Mouse (Mus musculus): ENCODE measurements around the gene Hoxd1. TPM values are rescaled to one million over a fixed set of nuclear protein-coding genes. Genes with fewer than 3 reads are reported as not detected.

Hoxd1 gene
- polyA plus RNA-seq, 1 experiment from 2014 or later, result 0.11 TPM

GRCm38 (mm10) chr2:74722949-74723348 is 39.8 kb upstream of the Hoxd1 start:
- H3K4me3 ChIP-seq (ENCODE audit: low read depth, low read length), result no peak overlapping the region

DNA sequence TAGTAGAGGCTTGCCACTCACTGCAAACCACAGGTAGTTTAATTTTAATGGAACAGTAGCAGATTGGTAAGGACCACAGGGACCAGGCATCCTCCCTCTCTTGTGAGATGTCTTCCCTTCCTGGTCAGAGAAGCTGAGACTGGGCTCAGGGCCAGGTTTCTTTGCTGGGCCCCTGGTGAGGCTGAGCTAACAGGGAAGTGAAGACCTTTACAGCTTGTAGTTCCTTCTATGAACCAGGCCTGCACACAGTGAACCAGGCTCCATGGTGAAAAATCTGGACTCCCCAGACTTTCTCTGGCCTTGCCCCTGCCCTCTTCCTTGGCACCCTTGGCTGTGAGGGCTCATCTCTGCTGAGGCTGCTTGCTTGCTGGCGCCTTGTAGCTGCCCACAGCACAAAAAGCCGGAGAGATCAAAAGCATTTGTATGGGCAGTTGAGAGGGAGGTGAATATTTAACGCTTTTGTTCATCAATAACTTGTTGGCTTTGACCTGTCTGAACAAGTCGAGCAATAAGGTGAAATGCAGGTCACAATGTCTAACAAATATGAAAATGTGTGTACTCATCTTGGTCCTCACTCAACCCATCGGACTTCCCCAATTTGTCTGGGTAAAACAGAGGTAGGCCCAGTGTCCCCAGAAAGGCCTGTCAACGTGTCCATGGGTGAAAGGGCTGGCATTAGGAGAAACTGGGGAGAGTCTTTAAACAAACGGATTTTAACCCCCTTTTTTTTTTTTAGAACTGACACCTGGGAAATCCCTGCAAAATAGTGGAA is 38.4 kb upstream of the Hoxd1 start:
- WGBS, result 38% methylated on average over 7 of the region's 7 CpGs

More at GRCm38 (mm10) chr2:74722949-74723348, 39.8 kb upstream of the Hoxd1 start:
- H3K9me3 ChIP-seq (ENCODE audit: control insufficient read depth, low read length), result no peaks in the 10 kb centered on the region
- ATAC-seq (replicated peaks; ENCODE audit: low FRiP score), result no peak
- no peak overlapping the region for H3K9ac ChIP-seq (ENCODE audit: low read depth, low read length)
- 0 out of 2 replicates have a peak, but pooled peaks cover 2% of the 10 kb centered on the region for H3K4me1 ChIP-seq (replicated peaks; ENCODE audit: control insufficient read depth, insufficient read depth, low read length)
- DNase-seq (ENCODE audit: low spot score), result no peak
- H3K27ac ChIP-seq (ENCODE audit: low read depth, low read length), result no peak overlapping the region
- H3K27me3 ChIP-seq (replicated peaks; ENCODE audit: control insufficient read depth, insufficient read depth, low read length), result peaks cover 96% of the 10 kb centered on the region
- H3K36me3 ChIP-seq (ENCODE audit: control insufficient read depth, insufficient read depth, low read length), result no peaks in the 10 kb centered on the region
- H3K4me2 ChIP-seq, result no peak overlapping the region
- WGBS, result 18% methylated on average over 8 of the region's 8 CpGs

DNA sequence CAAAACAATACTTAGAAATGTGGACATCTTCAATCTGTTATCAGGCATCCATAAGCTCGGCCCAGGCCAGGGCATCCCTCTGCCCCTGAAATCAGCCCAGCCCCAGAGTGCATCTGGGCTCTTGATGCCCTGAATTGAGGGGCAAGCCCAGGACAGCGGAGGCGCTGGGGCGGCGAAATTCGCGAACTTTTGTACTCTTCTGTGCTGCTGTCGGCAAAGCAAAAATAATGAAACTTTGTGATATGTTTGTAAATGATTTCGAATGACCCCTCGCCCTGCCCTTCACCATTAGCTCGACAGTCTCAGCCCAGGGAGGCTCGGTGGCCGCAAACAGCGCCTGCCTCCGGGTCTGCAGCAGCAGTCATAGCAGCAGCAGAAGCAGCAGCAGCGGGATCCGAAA is 37.6 kb upstream of the Hoxd1 start:
- DNase-seq (ENCODE audit: low spot score), result peak; percentile 39
- no peaks in the 10 kb centered on the region for H3K36me3 ChIP-seq (ENCODE audit: control insufficient read depth, insufficient read depth, low read length)
- WGBS, result 21% methylated on average over 17 of the region's 17 CpGs
- ATAC-seq (replicated peaks; ENCODE audit: low FRiP score), result no peak
- peaks cover 98% of the 10 kb centered on the region for H3K27me3 ChIP-seq (replicated peaks; ENCODE audit: control insufficient read depth, insufficient read depth, low read length)
- H3K4me3 ChIP-seq (ENCODE audit: low read depth, low read length), result no peak overlapping the region
- H3K9me3 ChIP-seq (ENCODE audit: control insufficient read depth, low read length), result no peaks in the 10 kb centered on the region
- H3K4me1 ChIP-seq (replicated peaks; ENCODE audit: control insufficient read depth, insufficient read depth, low read length), result 0 out of 2 replicates have a peak, but pooled peaks cover 2% of the 10 kb centered on the region
- no peak overlapping the region for H3K9ac ChIP-seq (ENCODE audit: low read depth, low read length)
- H3K4me2 ChIP-seq, result no peak overlapping the region
- no peak overlapping the region for H3K27ac ChIP-seq (ENCODE audit: low read depth, low read length)

More for the DNA sequence above, 38.4 kb upstream of the Hoxd1 start:
- Histone ChIP-seq H3K4me2 (no peak overlapping the region), H3K27me3 (replicated peaks; ENCODE audit: control insufficient read depth, insufficient read depth, low read length) (peaks cover 100% of the 10 kb centered on the region), H3K9me3 (ENCODE audit: control insufficient read depth, low read length) (no peaks in the 10 kb centered on the region), H3K4me3 (ENCODE audit: low read depth, low read length) (no peak overlapping the region), H3K36me3 (ENCODE audit: control insufficient read depth, insufficient read depth, low read length) (no peaks in the 10 kb centered on the region), H3K27ac (ENCODE audit: low read depth, low read length) (no peak overlapping the region), H3K9ac (ENCODE audit: low read depth, low read length) (no peak overlapping the region), H3K4me1 (replicated peaks; ENCODE audit: control insufficient read depth, insufficient read depth, low read length) (0 out of 2 replicates have a peak, but pooled peaks cover 2% of the 10 kb centered on the region)
- peak; percentile 31 for DNase-seq (ENCODE audit: low spot score)
- ATAC-seq (replicated peaks; ENCODE audit: low FRiP score), result no peak

DNA sequence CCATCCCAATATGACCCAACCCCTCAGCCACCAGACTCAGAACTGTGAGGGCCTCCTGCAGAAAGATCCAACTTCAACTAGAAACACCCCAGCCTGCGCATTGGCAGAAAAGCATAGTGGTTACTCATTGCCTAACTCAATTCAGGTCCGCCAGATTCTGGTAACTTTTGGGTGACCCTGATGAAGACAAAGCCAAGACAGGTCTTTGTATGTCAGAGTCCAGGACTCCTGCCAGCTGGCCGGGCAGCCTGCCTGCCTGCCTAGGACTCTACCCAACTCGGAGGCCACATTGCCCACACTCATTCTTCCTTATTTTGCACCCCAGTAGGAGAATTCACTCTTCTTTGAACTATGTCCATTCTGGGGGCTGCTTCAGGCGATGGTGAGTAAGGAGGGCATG is 36.2 kb upstream of the Hoxd1 start, which contains the start of gene Gm28230:
Gene Gm28230 (plus strand): TSS at position 178 of the 400 bp plus-strand sequence.
- H3K4me2 ChIP-seq, result peak within 1 kb of the TSS; percentile 57
- DNase-seq (ENCODE audit: low spot score), result peak; percentile 33
- no peaks in the 10 kb centered on the region for H3K9me3 ChIP-seq (ENCODE audit: control insufficient read depth, low read length)
- no peak within 1 kb of the TSS for H3K27ac ChIP-seq (ENCODE audit: low read depth, low read length)
- no peaks in the 10 kb centered on the region for H3K36me3 ChIP-seq (ENCODE audit: control insufficient read depth, insufficient read depth, low read length)
- H3K4me1 ChIP-seq (replicated peaks; ENCODE audit: control insufficient read depth, insufficient read depth, low read length), result 0 out of 2 replicates have a peak, but pooled peaks cover 2% of the 10 kb centered on the region
- H3K27me3 ChIP-seq (replicated peaks; ENCODE audit: control insufficient read depth, insufficient read depth, low read length), result peaks cover 98% of the 10 kb centered on the region
- H3K4me3 ChIP-seq (ENCODE audit: low read depth, low read length), result peak within 1 kb of the TSS; percentile 44
- no peak within 1 kb of the TSS for H3K9ac ChIP-seq (ENCODE audit: low read depth, low read length)
- no peak for ATAC-seq (replicated peaks; ENCODE audit: low FRiP score)
- WGBS, result 22% methylated on average over 5 of the region's 5 CpGs

DNA sequence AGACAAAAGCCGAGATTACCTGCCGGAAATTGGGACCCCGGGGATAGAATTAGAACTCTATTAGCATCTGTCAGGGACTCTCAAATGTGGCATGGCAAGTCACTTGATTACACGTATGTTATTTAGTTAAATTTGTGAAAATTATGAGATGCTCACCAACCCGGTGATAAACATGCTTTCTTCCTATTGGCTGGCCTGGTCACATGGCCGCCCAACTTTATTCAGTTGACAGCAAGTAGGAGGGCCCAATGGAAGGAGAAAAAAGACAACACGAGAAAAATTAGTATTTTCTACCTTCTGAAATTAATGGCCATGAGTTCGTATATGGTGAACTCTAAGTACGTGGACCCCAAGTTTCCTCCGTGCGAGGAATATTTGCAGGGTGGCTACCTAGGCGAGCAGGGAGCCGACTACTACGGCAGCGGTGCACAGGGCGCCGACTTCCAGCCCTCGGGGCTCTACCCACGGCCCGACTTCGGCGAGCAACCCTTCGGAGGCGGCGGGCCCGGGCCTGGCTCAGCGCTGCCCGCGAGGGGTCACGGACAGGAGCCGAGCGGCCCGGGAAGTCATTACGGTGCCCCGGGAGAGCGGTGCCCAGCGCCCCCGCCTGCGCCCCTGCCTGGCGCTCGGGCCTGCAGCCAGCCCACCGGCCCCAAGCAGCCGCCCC is 35.7 kb upstream of the Hoxd1 start:
- ATAC-seq (replicated peaks; ENCODE audit: low FRiP score) (no peak), DNase-seq (ENCODE audit: low spot score) (no peak)
- WGBS, result 4% methylated on average over 43 of the region's 43 CpGs
- Histone ChIP-seq H3K4me3 (ENCODE audit: low read depth, low read length) (peak overlapping the region; percentile 44), H3K4me2 (peak overlapping the region; percentile 57), H3K27me3 (replicated peaks; ENCODE audit: control insufficient read depth, insufficient read depth, low read length) (peaks cover 98% of the 10 kb centered on the region), H3K27ac (ENCODE audit: low read depth, low read length) (no peak overlapping the region), H3K36me3 (ENCODE audit: control insufficient read depth, insufficient read depth, low read length) (no peaks in the 10 kb centered on the region), H3K9ac (ENCODE audit: low read depth, low read length) (no peak overlapping the region), H3K4me1 (replicated peaks; ENCODE audit: control insufficient read depth, insufficient read depth, low read length) (0 out of 2 replicates have a peak, but pooled peaks cover 2% of the 10 kb centered on the region), H3K9me3 (ENCODE audit: control insufficient read depth, low read length) (no peaks in the 10 kb centered on the region)

DNA sequence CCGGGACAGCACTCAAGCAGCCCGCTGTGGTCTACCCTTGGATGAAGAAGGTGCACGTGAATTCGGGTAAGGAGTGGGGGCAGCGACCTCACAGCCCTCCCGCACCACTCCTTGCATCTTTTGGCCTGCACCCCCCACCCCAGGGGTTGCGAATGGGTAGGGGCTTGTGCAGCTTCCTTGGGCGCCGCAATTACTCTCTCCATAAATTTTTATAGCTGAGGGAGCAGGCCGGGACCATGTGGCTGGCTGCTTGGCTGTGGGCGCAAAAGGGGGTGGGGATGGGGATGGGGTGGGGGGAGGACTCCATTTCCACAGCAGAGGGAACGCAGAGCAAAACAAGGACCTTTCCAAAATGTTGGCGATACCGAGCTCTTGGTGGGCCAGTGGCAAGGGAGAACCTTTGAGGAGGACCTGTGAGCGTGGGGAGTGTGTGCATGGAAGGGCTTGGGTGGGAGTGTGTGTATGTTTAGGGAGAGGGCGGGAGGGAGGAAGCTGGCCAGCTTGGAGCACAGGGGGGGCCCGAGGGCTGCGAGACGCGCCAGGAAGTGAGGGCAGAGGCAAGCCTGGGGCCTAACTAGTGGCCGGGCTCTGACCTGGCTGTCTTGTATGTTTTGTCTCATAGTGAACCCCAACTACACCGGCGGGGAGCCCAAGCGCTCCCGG is 35.0 kb upstream of the Hoxd1 start:
- 8% methylated on average over 24 of the region's 25 CpGs for WGBS
- H3K4me2 ChIP-seq, result peak overlapping the region; percentile 57
- no peaks in the 10 kb centered on the region for H3K9me3 ChIP-seq (ENCODE audit: control insufficient read depth, low read length)
- no peak overlapping the region for H3K27ac ChIP-seq (ENCODE audit: low read depth, low read length)
- ATAC-seq (replicated peaks; ENCODE audit: low FRiP score) (no peak), DNase-seq (ENCODE audit: low spot score) (no peak)
- peak overlapping the region; percentile 44 for H3K4me3 ChIP-seq (ENCODE audit: low read depth, low read length)
- peaks cover 2% of the 10 kb centered on the region; the same call in 1 of the 2 replicates for H3K4me1 ChIP-seq (replicated peaks; ENCODE audit: control insufficient read depth, insufficient read depth, low read length)
- H3K27me3 ChIP-seq (replicated peaks; ENCODE audit: control insufficient read depth, insufficient read depth, low read length), result peaks cover 98% of the 10 kb centered on the region
- H3K36me3 ChIP-seq (ENCODE audit: control insufficient read depth, insufficient read depth, low read length), result no peaks in the 10 kb centered on the region
- no peak overlapping the region for H3K9ac ChIP-seq (ENCODE audit: low read depth, low read length)

DNA sequence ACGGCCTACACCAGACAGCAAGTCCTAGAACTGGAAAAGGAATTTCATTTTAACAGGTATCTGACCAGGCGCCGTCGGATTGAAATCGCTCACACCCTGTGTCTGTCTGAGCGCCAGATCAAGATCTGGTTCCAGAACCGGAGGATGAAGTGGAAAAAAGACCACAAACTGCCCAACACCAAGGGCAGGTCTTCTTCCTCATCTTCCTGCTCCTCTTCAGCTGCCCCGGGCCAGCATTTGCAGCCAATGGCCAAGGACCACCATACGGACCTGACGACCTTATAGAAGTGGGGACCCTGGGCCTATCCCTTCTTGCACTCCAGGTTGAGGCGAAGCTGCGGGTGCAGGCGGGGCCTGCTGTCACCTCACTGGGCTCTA is 34.5 kb upstream of the Hoxd1 start:
- Histone ChIP-seq H3K9me3 (ENCODE audit: control insufficient read depth, low read length) (no peaks in the 10 kb centered on the region), H3K27ac (ENCODE audit: low read depth, low read length) (no peak overlapping the region), H3K4me1 (replicated peaks; ENCODE audit: control insufficient read depth, insufficient read depth, low read length) (peaks cover 2% of the 10 kb centered on the region; the same call in 1 of the 2 replicates), H3K9ac (ENCODE audit: low read depth, low read length) (no peak overlapping the region), H3K4me3 (ENCODE audit: low read depth, low read length) (no peak overlapping the region), H3K27me3 (replicated peaks; ENCODE audit: control insufficient read depth, insufficient read depth, low read length) (peaks cover 98% of the 10 kb centered on the region), H3K36me3 (ENCODE audit: control insufficient read depth, insufficient read depth, low read length) (no peaks in the 10 kb centered on the region), H3K4me2 (no peak overlapping the region)
- WGBS, result 28% methylated on average over 13 of the region's 13 CpGs
- DNase-seq (ENCODE audit: low spot score) (peak; percentile 33), ATAC-seq (replicated peaks; ENCODE audit: low FRiP score) (no peak)

GRCm38 (mm10) chr2:74730331-74730730 is 32.4 kb upstream of the Hoxd1 start:
- peaks cover 2% of the 10 kb centered on the region; the same call in 1 of the 2 replicates for H3K4me1 ChIP-seq (replicated peaks; ENCODE audit: control insufficient read depth, insufficient read depth, low read length)
- no peaks in the 10 kb centered on the region for H3K9me3 ChIP-seq (ENCODE audit: control insufficient read depth, low read length)
- no peaks in the 10 kb centered on the region for H3K36me3 ChIP-seq (ENCODE audit: control insufficient read depth, insufficient read depth, low read length)
- ATAC-seq (replicated peaks; ENCODE audit: low FRiP score), result no peak
- peaks cover 98% of the 10 kb centered on the region for H3K27me3 ChIP-seq (replicated peaks; ENCODE audit: control insufficient read depth, insufficient read depth, low read length)
- no peak overlapping the region for H3K9ac ChIP-seq (ENCODE audit: low read depth, low read length)
- H3K27ac ChIP-seq (ENCODE audit: low read depth, low read length), result no peak overlapping the region
- H3K4me3 ChIP-seq (ENCODE audit: low read depth, low read length), result no peak overlapping the region
- DNase-seq (ENCODE audit: low spot score), result no peak
- no peak overlapping the region for H3K4me2 ChIP-seq
- 29% methylated on average over 8 of the region's 8 CpGs for WGBS

Data from liver, embryonic 11.5 days (tissue).